Mouse (Mus musculus): Measurements from ENCODE around the gene Olfr1223. TPM values are rescaled to one million over a fixed set of nuclear protein-coding genes. Genes with fewer than 3 reads are reported as not detected.
"Not testable (repeated sequence)": the region's sequence is repeated elsewhere in the genome, so short reads cannot be mapped to it uniquely, and the experiment has no call there.

Gene Olfr1223
- not detected in 2 replicates for total RNA-seq (2014; rRNA removed)
- polyA plus RNA-seq (2015; fragmentation: Nextera tagmentation; extraction: Ambion mirVana), result not detected in 2 replicates

DNA sequence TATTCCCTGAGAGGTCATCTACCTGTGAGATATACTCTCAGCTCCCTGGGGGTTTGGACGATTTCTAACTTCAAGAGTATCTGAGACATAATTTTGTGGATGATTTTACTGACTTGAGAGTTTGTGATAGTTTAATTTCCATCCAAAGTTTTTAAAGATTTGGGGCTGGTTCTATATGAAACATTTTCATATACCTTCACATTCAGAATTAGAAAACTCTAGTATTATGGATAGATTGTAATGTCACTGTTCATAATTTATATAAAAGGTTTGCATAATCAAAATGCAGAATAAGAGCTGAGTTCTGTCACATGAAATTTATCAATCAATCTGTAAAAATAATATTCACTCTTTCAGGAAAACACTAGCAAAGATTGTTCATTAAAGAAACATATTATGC is at the start of gene Olfr1223:
Gene Olfr1223, minus strand, starts transcription at position 101 of the 400 bp plus-strand sequence.
- no peak for ATAC-seq
- 55% methylated on average over 1 of the region's 1 CpGs for WGBS
- H3K27ac ChIP-seq, result no peak within 1 kb of the TSS
- TF ChIP-seq CTCF (IDR thresholded peaks at IDR 0.05; ENCODE audit: low read depth), result no peak
- no peak within 1 kb of the TSS for H3K9ac ChIP-seq (replicated peaks; ENCODE audit: low read length)
- no peak within 1 kb of the TSS for H3K4me3 ChIP-seq (ENCODE audit: low read length)
- H3K4me2 ChIP-seq (ENCODE audit: low read depth, low read length), result no peak within 1 kb of the TSS
- DNase-seq (ENCODE audit: low spot score), result no peak
- H3K9me3 ChIP-seq (ENCODE audit: low read length), result no peaks in the 10 kb centered on the region
- no peaks in the 10 kb centered on the region for H3K36me3 ChIP-seq (ENCODE audit: insufficient read depth, low read length)
- no peaks in the 10 kb centered on the region for H3K27me3 ChIP-seq (ENCODE audit: insufficient read depth, low read length)
- no peaks in the 10 kb centered on the region for H3K4me1 ChIP-seq (ENCODE audit: insufficient read depth, low read length)

DNA sequence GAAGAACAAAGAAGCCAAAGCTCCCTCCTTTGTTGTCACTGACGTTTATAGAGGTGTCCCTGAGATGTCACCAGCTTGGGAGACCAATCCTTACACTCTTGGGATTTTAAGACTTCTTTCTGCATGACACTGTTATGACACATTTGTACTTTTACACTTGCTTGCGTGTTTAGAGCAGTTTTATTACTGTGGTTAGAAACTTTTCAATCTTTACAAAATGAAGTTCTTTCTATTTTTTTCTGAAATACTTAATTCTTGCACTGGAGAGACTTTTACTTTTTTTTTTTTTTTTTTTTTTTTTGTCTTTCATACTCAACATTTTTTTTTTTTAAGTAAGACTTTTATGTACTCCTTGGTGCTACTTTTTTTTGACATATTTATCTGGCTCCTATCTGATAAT is 48.6 kb upstream of the Olfr1223 start, which contains the start of gene Olfr1226:
Gene Olfr1226, minus strand, starts transcription at position 101 of the 400 bp plus-strand sequence.
- Histone ChIP-seq H3K27ac (no peak within 1 kb of the TSS), H3K36me3 (ENCODE audit: insufficient read depth, low read length) (no peaks in the 10 kb centered on the region), H3K4me3 (ENCODE audit: low read length) (no peak within 1 kb of the TSS), H3K9ac (replicated peaks; ENCODE audit: low read length) (no peak within 1 kb of the TSS), H3K27me3 (ENCODE audit: insufficient read depth, low read length) (no peaks in the 10 kb centered on the region), H3K4me1 (ENCODE audit: insufficient read depth, low read length) (no peaks in the 10 kb centered on the region), H3K4me2 (ENCODE audit: low read depth, low read length) (no peak within 1 kb of the TSS), H3K9me3 (ENCODE audit: low read length) (no peaks in the 10 kb centered on the region)
- DNase-seq (ENCODE audit: low spot score), result no peak
- no peak for ATAC-seq
- no peak for TF ChIP-seq CTCF (IDR thresholded peaks at IDR 0.05; ENCODE audit: low read depth)
- WGBS, result 56% methylated on average over 2 of the region's 2 CpGs

DNA sequence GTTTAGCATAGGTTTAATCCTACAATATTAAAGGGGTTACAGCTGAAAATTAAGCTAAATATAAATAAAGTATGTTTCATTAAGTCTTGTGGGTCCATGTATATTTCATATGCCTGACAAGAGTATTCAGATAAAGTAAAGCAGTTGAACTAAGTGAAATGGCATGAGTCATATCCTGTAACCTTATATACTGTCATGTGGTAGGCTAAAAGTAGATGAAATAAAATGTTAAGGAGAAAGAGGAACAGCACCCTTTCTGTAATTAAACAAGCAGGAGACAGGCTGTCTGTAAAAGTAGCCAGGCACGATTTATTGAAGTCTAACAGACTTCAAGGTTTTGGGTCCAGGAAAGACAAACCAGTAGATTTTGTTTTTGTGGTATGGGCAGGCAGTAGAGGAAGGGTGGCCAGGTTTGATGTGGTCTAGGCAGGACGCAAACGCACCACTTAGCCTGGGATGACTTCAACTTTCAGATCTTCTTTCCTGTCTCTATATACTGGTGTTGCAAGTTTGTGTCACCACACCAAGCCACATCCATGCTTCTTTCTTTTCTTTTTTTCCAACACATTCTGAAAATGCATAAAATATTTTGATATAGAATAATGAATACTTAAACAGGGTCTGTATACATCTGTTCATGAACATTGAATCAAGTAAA is 45.1 kb upstream of the Olfr1223 start:
- Histone ChIP-seq H3K4me2 (ENCODE audit: low read depth, low read length) (no peak overlapping the region), H3K9me3 (ENCODE audit: low read length) (no peaks in the 10 kb centered on the region), H3K9ac (replicated peaks; ENCODE audit: low read length) (no peak overlapping the region), H3K4me1 (ENCODE audit: insufficient read depth, low read length) (no peaks in the 10 kb centered on the region), H3K36me3 (ENCODE audit: insufficient read depth, low read length) (no peaks in the 10 kb centered on the region), H3K27me3 (ENCODE audit: insufficient read depth, low read length) (no peaks in the 10 kb centered on the region), H3K27ac (no peak overlapping the region), H3K4me3 (ENCODE audit: low read length) (no peak overlapping the region)
- no peak for TF ChIP-seq CTCF (IDR thresholded peaks at IDR 0.05; ENCODE audit: low read depth)
- ATAC-seq (no peak), DNase-seq (ENCODE audit: low spot score) (no peak)
- 93% methylated on average over 3 of the region's 3 CpGs for WGBS

DNA sequence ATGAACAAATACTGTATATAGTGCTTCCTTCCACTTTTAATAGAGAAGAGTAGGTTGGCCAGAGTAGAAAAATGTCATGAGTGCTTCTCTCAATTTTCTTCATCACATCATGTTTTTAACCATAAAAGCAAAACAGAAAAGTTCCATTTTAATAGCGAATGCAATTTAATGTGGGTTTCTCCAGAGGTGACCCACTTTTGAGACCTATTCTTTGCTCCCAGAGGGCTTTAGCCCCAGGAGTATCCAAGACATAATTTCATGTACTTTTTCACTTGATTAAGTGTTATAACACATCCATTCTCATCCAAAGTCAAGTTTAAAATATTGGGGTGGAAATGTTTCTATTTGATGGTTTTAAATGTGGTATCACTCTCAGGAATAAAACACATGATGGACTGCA is 23.2 kb upstream of the Olfr1223 start, which contains the start of gene Olfr1225:
Gene Olfr1225, minus strand, starts transcription at position 101 of the 400 bp plus-strand sequence.
- Histone ChIP-seq H3K9ac (replicated peaks; ENCODE audit: low read length) (no peak within 1 kb of the TSS), H3K9me3 (ENCODE audit: low read length) (no peaks in the 10 kb centered on the region), H3K4me1 (ENCODE audit: insufficient read depth, low read length) (no peaks in the 10 kb centered on the region), H3K4me2 (ENCODE audit: low read depth, low read length) (no peak within 1 kb of the TSS), H3K36me3 (ENCODE audit: insufficient read depth, low read length) (no peaks in the 10 kb centered on the region), H3K4me3 (ENCODE audit: low read length) (no peak within 1 kb of the TSS), H3K27me3 (ENCODE audit: insufficient read depth, low read length) (no peaks in the 10 kb centered on the region), H3K27ac (no peak within 1 kb of the TSS)
- ATAC-seq (no peak), DNase-seq (ENCODE audit: low spot score) (no peak)
- TF ChIP-seq CTCF (IDR thresholded peaks at IDR 0.05; ENCODE audit: low read depth), result no peak
- 93% methylated on average over 1 of the region's 1 CpGs for WGBS

DNA sequence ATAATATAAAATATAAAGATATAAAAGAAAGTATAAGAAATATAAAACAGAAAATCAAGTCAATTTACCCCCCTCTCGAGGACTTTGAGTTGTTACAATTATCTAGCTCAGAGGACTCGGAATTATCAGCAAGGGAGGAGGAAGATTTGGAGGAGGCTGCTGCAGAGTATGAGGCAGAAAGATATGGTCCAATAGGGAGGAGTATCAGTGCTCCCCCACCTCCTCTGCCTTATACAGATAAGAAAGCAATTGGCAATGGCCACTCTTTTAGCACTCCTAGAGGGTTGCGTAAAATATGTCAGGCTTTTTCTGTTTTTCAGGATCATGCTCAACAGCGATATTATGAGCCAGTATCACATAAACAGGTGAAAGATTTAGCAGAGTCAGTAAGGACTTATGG is 13.4 kb upstream of the Olfr1223 start:
- not testable (repeated sequence) for H3K4me2 ChIP-seq (ENCODE audit: low read depth, low read length); DNase-seq (ENCODE audit: low spot score); H3K27ac ChIP-seq; ATAC-seq; H3K36me3 ChIP-seq (ENCODE audit: insufficient read depth, low read length); H3K4me3 ChIP-seq (ENCODE audit: low read length); H3K4me1 ChIP-seq (ENCODE audit: insufficient read depth, low read length); H3K9me3 ChIP-seq (ENCODE audit: low read length); H3K27me3 ChIP-seq (ENCODE audit: insufficient read depth, low read length); H3K9ac ChIP-seq (replicated peaks; ENCODE audit: low read length)
- WGBS, result 94% methylated on average over 4 of the region's 4 CpGs

DNA sequence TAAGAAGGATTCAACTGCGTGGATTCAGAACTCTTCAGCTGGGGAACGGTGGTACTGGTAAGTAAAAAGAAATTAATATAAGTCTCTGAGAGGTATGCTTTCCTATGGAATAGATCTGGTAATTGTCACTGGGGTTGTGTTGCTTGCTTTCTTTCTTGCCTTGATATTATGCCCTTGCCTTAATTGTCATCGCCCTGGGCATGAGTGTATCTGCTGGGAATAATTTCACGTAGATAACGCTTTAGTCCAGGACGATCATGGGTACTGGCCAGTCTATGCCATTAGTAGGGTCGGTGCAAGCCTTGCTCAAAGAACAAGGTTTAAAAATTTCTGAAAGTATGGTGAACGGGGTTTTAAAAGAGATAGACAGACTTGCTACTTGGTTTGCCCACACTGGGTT is 12.6 kb upstream of the Olfr1223 start, which contains the start of gene Olfr1224-ps1:
Gene Olfr1224-ps1, minus strand, starts transcription at position 101 of the 400 bp plus-strand sequence.
- H3K27me3 ChIP-seq (ENCODE audit: insufficient read depth, low read length); H3K4me1 ChIP-seq (ENCODE audit: insufficient read depth, low read length); H3K9ac ChIP-seq (replicated peaks; ENCODE audit: low read length); DNase-seq (ENCODE audit: low spot score); H3K27ac ChIP-seq; H3K9me3 ChIP-seq (ENCODE audit: low read length); H3K4me2 ChIP-seq (ENCODE audit: low read depth, low read length); H3K36me3 ChIP-seq (ENCODE audit: insufficient read depth, low read length); H3K4me3 ChIP-seq (ENCODE audit: low read length); ATAC-seq: not testable (repeated sequence)
- WGBS, result 93% methylated on average over 8 of the region's 8 CpGs

DNA sequence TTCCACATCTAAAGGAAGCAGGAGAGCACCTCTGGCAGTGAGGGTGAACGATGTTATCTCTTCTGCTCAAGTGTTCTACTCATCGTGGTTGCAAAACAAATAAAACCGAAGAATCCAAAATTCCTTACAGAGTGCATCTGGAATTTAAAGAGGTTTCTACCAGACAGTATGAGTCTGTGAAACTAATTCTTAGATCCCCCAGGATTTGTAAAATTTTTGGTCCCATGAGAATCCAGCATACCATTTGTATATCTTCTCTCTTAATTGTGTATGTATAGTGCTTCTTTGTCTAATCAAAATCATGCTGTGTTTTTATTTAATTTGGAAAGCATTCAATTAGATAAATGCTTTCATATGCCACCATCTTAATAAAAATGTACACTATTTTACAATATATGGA is 18.4 kb downstream of the Olfr1223 start, which contains the start of gene Olfr1222:
Gene Olfr1222, minus strand, starts transcription at position 101 of the 400 bp plus-strand sequence.
- 80% methylated on average over 3 of the region's 3 CpGs for WGBS
- TF ChIP-seq CTCF (IDR thresholded peaks at IDR 0.05; ENCODE audit: low read depth), result no peak

More for the DNA sequence above, 18.4 kb downstream of the Olfr1223 start, which contains the start of gene Olfr1222:
- no peaks in the 10 kb centered on the region for H3K9me3 ChIP-seq (ENCODE audit: low read length)
- ATAC-seq (no peak), DNase-seq (ENCODE audit: low spot score) (no peak)
- H3K4me3 ChIP-seq (ENCODE audit: low read length), result no peak within 1 kb of the TSS
- no peak within 1 kb of the TSS for H3K27ac ChIP-seq
- H3K4me2 ChIP-seq (ENCODE audit: low read depth, low read length), result no peak within 1 kb of the TSS
- H3K27me3 ChIP-seq (ENCODE audit: insufficient read depth, low read length), result no peaks in the 10 kb centered on the region
- no peaks in the 10 kb centered on the region for H3K4me1 ChIP-seq (ENCODE audit: insufficient read depth, low read length)
- H3K36me3 ChIP-seq (ENCODE audit: insufficient read depth, low read length), result no peaks in the 10 kb centered on the region
- H3K9ac ChIP-seq (replicated peaks; ENCODE audit: low read length), result no peak within 1 kb of the TSS
